Mouse (Mus musculus): Measurements from ENCODE around the gene Ikzf3.

GRCm38 (mm10) chr11:98595021-98595420, 49.2 kb upstream of the Ikzf3 start:
- no peak for TF ChIP-seq EP300 (IDR thresholded peaks at IDR 0.05; ENCODE audit: low read depth)
- TF ChIP-seq CTCF (IDR thresholded peaks at IDR 0.05; ENCODE audit: low read depth), result no peak
